Mouse (Mus musculus) forebrain, embryonic 11.5 days (tissue): ENCODE data around the gene Serpina3m. TPM values are rescaled to one million over a fixed set of nuclear protein-coding genes. Genes with fewer than 3 reads are reported as not detected.
"Not testable (repeated sequence)": the region's sequence is repeated elsewhere in the genome, so short reads cannot be mapped to it uniquely, and the experiment has no call there.

Source experiments
- ATAC-seq: fragments of 200-750 bp; cut with Nextera tagmentation; replicated peaks from 2 replicates; pipeline ENCODE4 v1.8.0; 2017; ENCODE audit warnings: moderate TSS enrichment; ENCODE audit not compliant: low FRiP score
- DNase-seq: peaks from one replicate; pipeline ENCODE4 v3.0.0-alpha.2; 2017; ENCODE audit warnings: low spot score
- H3K27ac ChIP-seq: fragments of 300-500 bp; sonication (generic); 2 replicates; pipeline ENCODE4 v1.5.1; 2014; ENCODE audit warnings: low read depth, low read length
- H3K27me3 ChIP-seq: fragments of 300-500 bp; sonication (generic); 2 replicates; pipeline ENCODE4 v1.6.1; 2014; ENCODE audit warnings: mild to moderate bottlenecking, low read length, mixed read lengths; ENCODE audit not compliant: control insufficient read depth, insufficient read depth
- H3K36me3 ChIP-seq: fragments of 300-500 bp; sonication (generic); 2 replicates; pipeline ENCODE4 v1.6.1; 2014; ENCODE audit warnings: mild to moderate bottlenecking, low read length, moderate library complexity, mixed read lengths; ENCODE audit not compliant: control insufficient read depth, insufficient read depth
- H3K4me1 ChIP-seq: fragments of 300-500 bp; sonication (generic); replicated peaks from 2 replicates; pipeline ENCODE4 v1.6.1; 2014; ENCODE audit warnings: low read length, mixed read lengths; ENCODE audit not compliant: control insufficient read depth, insufficient read depth
- H3K4me2 ChIP-seq: fragments of 300-500 bp; sonication (generic); 2 replicates; pipeline ENCODE4 v1.6.1; 2014; ENCODE audit warnings: low read depth, mild to moderate bottlenecking, low read length, moderate library complexity, mixed read lengths; ENCODE audit not compliant: severe bottlenecking
- H3K4me3 ChIP-seq: fragments of 300-500 bp; sonication (generic); 2 replicates; pipeline ENCODE4 v1.5.1; 2014; ENCODE audit warnings: low read depth, low read length
- H3K9ac ChIP-seq: fragments of 300-500 bp; sonication (generic); 2 replicates; pipeline ENCODE4 v1.6.1; 2014; ENCODE audit warnings: low read length
- H3K9me3 ChIP-seq: fragments of 300-500 bp; sonication (generic); 2 replicates; pipeline ENCODE4 v1.6.1; 2016; ENCODE audit warnings: low read length, mixed read lengths; ENCODE audit not compliant: control insufficient read depth
- WGBS: fragments of 180-500 bp; shearing (Covaris S2); extraction: QIAGEN DNeasy Blood & Tissue Kit; methylation state at CpG from one replicate; pipeline ENCODE4 v1.1.7; 2014; 5-methylcytosine and 5-hydroxymethylcytosine counted together
- polyA plus RNA-seq: library from polyadenylated mRNA; unstranded; fragments of >200 nt; fragmentation: Nextera tagmentation; extraction: Ambion mirVana; gene quantifications from 2 replicates; pipeline ENCODE4 v1.2.1, GENCODE M21; 2014

The Serpina3m gene
- polyA plus RNA-seq: not detected in 2 replicates

- ATAC-seq, H3K9me3 ChIP-seq, H3K27me3 ChIP-seq, H3K4me2 ChIP-seq, H3K9ac ChIP-seq, H3K4me1 ChIP-seq, DNase-seq, H3K36me3 ChIP-seq, H3K27ac ChIP-seq, H3K4me3 ChIP-seq: not testable (repeated sequence)
- WGBS: 88% methylated on average over 3 of the region's 3 CpGs
Observed at GRCm38 (mm10) chr12:104338226-104338625, at the start of gene Serpina3m, which contains the start of gene Serpina3k. Serpina3m (plus strand) TSS chr12:104338486. Serpina3k (plus strand) TSS chr12:104338486.

GRCm38 (mm10) chr12:104289872-104290271, 48.4 kb upstream of the Serpina3m start:
- no peaks in the 10 kb centered on the region for H3K27me3 ChIP-seq
- no peak overlapping the region for H3K4me2 ChIP-seq
- DNase-seq (no peak), ATAC-seq (no peak)
- no peak overlapping the region for H3K27ac ChIP-seq
- H3K9me3 ChIP-seq: no peaks in the 10 kb centered on the region
- no peaks in the 10 kb centered on the region for H3K4me1 ChIP-seq
- H3K4me3 ChIP-seq: no peak overlapping the region
- H3K36me3 ChIP-seq: no peaks in the 10 kb centered on the region
- no peak overlapping the region for H3K9ac ChIP-seq
- 63% methylated on average over 4 of the region's 4 CpGs for WGBS

GRCm38 (mm10) chr12:104293963-104294362, 44.3 kb upstream of the Serpina3m start:
- Histone ChIP-seq H3K9me3 (no peaks in the 10 kb centered on the region), H3K9ac (no peak overlapping the region), H3K4me2 (no peak overlapping the region), H3K36me3 (no peaks in the 10 kb centered on the region), H3K27me3 (no peaks in the 10 kb centered on the region), H3K4me1 (no peaks in the 10 kb centered on the region), H3K4me3 (no peak overlapping the region), H3K27ac (no peak overlapping the region)
- DNase-seq (no peak), ATAC-seq (no peak)
- 95% methylated on average over 2 of the region's 2 CpGs for WGBS

GRCm38 (mm10) chr12:104298049-104298448, 40.2 kb upstream of the Serpina3m start:
- Histone ChIP-seq H3K27me3 (no peaks in the 10 kb centered on the region), H3K9ac (no peak overlapping the region), H3K36me3 (no peaks in the 10 kb centered on the region), H3K4me2 (no peak overlapping the region), H3K27ac (no peak overlapping the region), H3K4me1 (no peaks in the 10 kb centered on the region), H3K4me3 (no peak overlapping the region), H3K9me3 (no peaks in the 10 kb centered on the region)
- DNase-seq (no peak), ATAC-seq (no peak)
- WGBS: 93% methylated on average over 2 of the region's 2 CpGs

- ATAC-seq (no peak), DNase-seq (no peak)
- H3K36me3 ChIP-seq: no peaks in the 10 kb centered on the region
- no peak overlapping the region for H3K27ac ChIP-seq
- H3K9me3 ChIP-seq: no peaks in the 10 kb centered on the region
- no peaks in the 10 kb centered on the region for H3K27me3 ChIP-seq
- WGBS: 87% methylated on average over 4 of the region's 4 CpGs
- H3K4me3 ChIP-seq: no peak overlapping the region
- no peaks in the 10 kb centered on the region for H3K4me1 ChIP-seq
- H3K9ac ChIP-seq: no peak overlapping the region
- H3K4me2 ChIP-seq: no peak overlapping the region
Observed at GRCm38 (mm10) chr12:104305991-104306390, 32.3 kb upstream of the Serpina3m start.

- Histone ChIP-seq H3K27me3 (no peaks in the 10 kb centered on the region), H3K9ac (no peak within 1 kb of the TSS), H3K4me1 (no peaks in the 10 kb centered on the region), H3K36me3 (no peaks in the 10 kb centered on the region), H3K4me2 (no peak within 1 kb of the TSS), H3K9me3 (no peaks in the 10 kb centered on the region), H3K4me3 (no peak within 1 kb of the TSS), H3K27ac (no peak within 1 kb of the TSS)
- 91% methylated on average over 1 of the region's 1 CpGs for WGBS
- DNase-seq: no peak
- no peak for ATAC-seq
Observed at GRCm38 (mm10) chr12:104314253-104314652, 24.0 kb upstream of the Serpina3m start, which contains the start of gene Serpina3j. Serpina3j (plus strand) TSS chr12:104314553.

- no peak overlapping the region for H3K4me3 ChIP-seq
- no peaks in the 10 kb centered on the region for H3K9me3 ChIP-seq
- WGBS: 81% methylated on average over 1 of the region's 1 CpGs
- ATAC-seq: no peak
- H3K4me2 ChIP-seq: no peak overlapping the region
- H3K27me3 ChIP-seq: no peaks in the 10 kb centered on the region
- no peak overlapping the region for H3K27ac ChIP-seq
- DNase-seq: no peak
- no peaks in the 10 kb centered on the region for H3K4me1 ChIP-seq
- no peaks in the 10 kb centered on the region for H3K36me3 ChIP-seq
- H3K9ac ChIP-seq: no peak overlapping the region
Observed at GRCm38 (mm10) chr12:104322454-104322853, 15.8 kb upstream of the Serpina3m start.

GRCm38 (mm10) chr12:104331701-104332100, 6.6 kb upstream of the Serpina3m start:
- Histone ChIP-seq H3K27me3 (no peaks in the 10 kb centered on the region), H3K9me3 (no peaks in the 10 kb centered on the region), H3K9ac (no peak overlapping the region), H3K4me3 (no peak overlapping the region), H3K36me3 (no peaks in the 10 kb centered on the region), H3K27ac (no peak overlapping the region), H3K4me2 (no peak overlapping the region), H3K4me1 (no peaks in the 10 kb centered on the region)
- 31% methylated on average over 1 of the region's 1 CpGs for WGBS
- ATAC-seq (no peak), DNase-seq (no peak)

GRCm38 (mm10) chr12:104336873-104337272, 1.4 kb upstream of the Serpina3m start:
- not testable (repeated sequence) for H3K4me1 ChIP-seq, H3K4me2 ChIP-seq, H3K27me3 ChIP-seq, H3K9me3 ChIP-seq, H3K27ac ChIP-seq, ATAC-seq, DNase-seq, H3K36me3 ChIP-seq, H3K9ac ChIP-seq, H3K4me3 ChIP-seq
